Mouse (Mus musculus): ENCODE data around the gene Trib2. TPM values are rescaled to one million over a fixed set of nuclear protein-coding genes. Genes with fewer than 3 reads are reported as not detected.

Trib2 gene
- polyA plus RNA-seq (2012; ENCODE audit: insufficient read depth, insufficient read length, missing spikeins) = 0.54 TPM in 1 of 2 replicates, not detected in the other

DNA sequence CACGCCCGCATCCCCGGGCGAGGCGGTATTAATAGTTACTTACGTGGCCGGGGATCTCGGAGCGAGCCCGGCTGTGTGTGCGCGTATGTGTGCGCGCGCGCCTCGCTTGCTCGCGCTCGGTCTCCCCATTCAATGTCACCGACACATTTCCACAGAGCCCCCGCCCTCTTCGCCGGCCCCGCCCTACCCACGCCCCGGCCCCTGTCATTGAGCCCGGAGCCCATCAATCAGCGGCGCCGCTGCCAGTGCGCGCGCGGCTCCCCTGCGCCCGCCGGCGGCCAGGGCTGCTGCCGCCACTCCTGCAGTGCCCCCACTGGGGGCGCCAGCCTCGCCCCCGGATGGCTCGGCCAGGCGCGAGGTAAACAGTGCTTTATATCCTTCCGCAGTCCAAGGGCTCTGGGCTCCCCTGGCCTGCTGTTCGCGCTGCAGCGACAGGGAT, at the start of gene Trib2:
Trib2 (minus strand) TSS at position 183 of the 439 bp plus-strand sequence.
- H3K27ac ChIP-seq (ENCODE audit: insufficient read depth, low read depth, low read length) = no peak within 1 kb of the TSS
- TF ChIP-seq POLR2A (IDR thresholded peaks at IDR 0.05; ENCODE audit: borderline replicate concordance, low read depth, low read length) = no peak
- TF ChIP-seq CTCF (IDR thresholded peaks at IDR 0.05; ENCODE audit: low read depth, low read length) = 0 out of 2 replicates have a peak, but pooled peaks have one; percentile 7
- peaks cover under 1% of the 10 kb centered on the region; the same call in 1 of the 2 replicates for H3K4me1 ChIP-seq (ENCODE audit: control insufficient read depth, insufficient read depth, low read length)
- H3K4me3 ChIP-seq (ENCODE audit: insufficient read depth, low read length) = peak within 1 kb of the TSS; percentile 56

DNA sequence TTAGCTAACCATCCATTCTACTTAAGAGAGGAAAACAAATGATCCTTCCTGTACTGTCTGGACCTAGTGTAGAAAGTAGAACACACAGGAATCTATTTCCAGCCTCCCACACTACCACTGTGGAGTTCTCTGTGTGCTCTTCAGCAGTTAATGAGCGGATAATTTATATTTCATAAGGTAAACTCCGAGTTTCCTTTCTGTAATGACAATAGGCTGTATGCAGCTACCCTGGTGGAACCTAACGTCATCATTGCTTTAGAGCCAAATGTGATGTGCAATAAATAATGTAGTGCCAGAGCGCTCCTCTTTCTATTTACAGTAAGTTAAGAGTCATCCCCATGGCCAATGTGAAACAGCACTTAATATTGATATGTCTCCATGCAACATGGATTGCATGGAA, 41.3 kb upstream of the Trib2 start:
- H3K4me3 ChIP-seq (ENCODE audit: insufficient read depth, low read length) = no peak overlapping the region

DNA sequence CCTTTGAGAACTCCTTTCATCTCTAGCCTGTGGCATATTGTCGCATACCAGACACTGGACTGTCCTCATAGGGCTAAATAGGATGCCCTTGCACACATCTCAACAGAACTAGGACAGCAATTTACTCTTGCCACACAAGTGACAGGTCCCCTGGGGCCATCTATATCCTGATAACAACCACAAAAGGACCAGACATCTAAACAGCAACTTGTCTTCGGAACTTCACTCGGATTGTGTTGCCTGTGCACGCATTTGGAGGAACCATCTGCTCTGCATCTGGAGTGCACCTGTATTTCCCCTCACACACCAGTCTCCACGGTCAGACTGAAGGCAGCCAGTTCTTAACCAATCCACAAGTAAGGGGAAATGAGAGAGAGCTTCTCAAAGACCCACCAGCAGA, 39.2 kb upstream of the Trib2 start:
- Histone ChIP-seq H3K4me1 (ENCODE audit: control insufficient read depth, insufficient read depth, low read length) (no peaks in the 10 kb centered on the region), H3K27ac (ENCODE audit: insufficient read depth, low read depth, low read length) (no peak overlapping the region), H3K4me3 (ENCODE audit: insufficient read depth, low read length) (no peak overlapping the region)
- no peak for TF ChIP-seq CTCF (IDR thresholded peaks at IDR 0.05; ENCODE audit: low read depth, low read length)
- no peak for TF ChIP-seq POLR2A (IDR thresholded peaks at IDR 0.05; ENCODE audit: borderline replicate concordance, low read depth, low read length)

More for the DNA sequence above, 41.3 kb upstream of the Trib2 start:
- no peak for TF ChIP-seq CTCF (IDR thresholded peaks at IDR 0.05; ENCODE audit: low read depth, low read length)
- TF ChIP-seq POLR2A (IDR thresholded peaks at IDR 0.05; ENCODE audit: borderline replicate concordance, low read depth, low read length) = no peak
- Histone ChIP-seq H3K27ac (ENCODE audit: insufficient read depth, low read depth, low read length) (no peak overlapping the region), H3K4me1 (ENCODE audit: control insufficient read depth, insufficient read depth, low read length) (no peaks in the 10 kb centered on the region)

DNA sequence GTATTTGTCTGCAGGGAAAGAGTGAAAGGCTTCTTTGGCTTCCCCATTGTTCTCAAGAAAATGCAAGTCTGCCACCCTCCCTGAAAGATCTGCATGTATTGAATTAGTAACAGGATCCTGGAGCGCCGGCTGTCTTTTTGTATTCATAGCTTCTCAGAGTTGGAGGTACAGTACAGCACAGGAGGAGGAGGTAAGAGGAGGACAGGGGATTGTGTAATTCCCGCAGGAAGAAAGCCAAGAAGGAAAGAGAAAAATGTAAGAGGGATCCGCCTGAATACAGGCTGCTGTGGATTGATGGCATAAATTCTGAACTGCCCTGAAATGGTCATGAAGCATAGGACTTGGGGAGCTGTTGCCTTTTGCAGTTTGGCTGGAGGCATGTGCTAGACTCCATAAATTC, 36.1 kb upstream of the Trib2 start:
- no peak for TF ChIP-seq POLR2A (IDR thresholded peaks at IDR 0.05; ENCODE audit: borderline replicate concordance, low read depth, low read length)
- no peak for TF ChIP-seq CTCF (IDR thresholded peaks at IDR 0.05; ENCODE audit: low read depth, low read length)
- Histone ChIP-seq H3K4me3 (ENCODE audit: insufficient read depth, low read length) (no peak overlapping the region), H3K4me1 (ENCODE audit: control insufficient read depth, insufficient read depth, low read length) (no peaks in the 10 kb centered on the region), H3K27ac (ENCODE audit: insufficient read depth, low read depth, low read length) (no peak overlapping the region)

DNA sequence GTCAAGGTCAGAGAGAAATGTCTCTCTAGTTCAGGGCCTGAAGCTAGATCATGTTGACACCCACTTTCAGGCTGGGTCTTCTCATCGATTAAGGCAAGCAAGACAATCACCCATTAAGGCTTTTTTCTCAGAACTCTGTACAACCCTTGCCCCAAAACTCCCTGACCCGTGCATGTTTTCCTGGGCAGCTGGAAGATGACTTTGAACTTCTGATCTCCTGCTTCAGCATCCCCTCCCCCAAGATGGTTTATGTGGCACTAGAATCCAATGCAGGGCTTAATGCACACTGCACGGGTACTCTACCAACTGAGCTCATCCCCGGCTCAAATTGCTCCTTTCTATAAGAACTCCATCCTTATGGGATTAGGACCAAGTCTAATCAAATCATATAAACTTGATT, 35.3 kb upstream of the Trib2 start:
- Histone ChIP-seq H3K4me3 (ENCODE audit: insufficient read depth, low read length) (no peak overlapping the region), H3K4me1 (ENCODE audit: control insufficient read depth, insufficient read depth, low read length) (no peaks in the 10 kb centered on the region), H3K27ac (ENCODE audit: insufficient read depth, low read depth, low read length) (no peak overlapping the region)
- TF ChIP-seq POLR2A (IDR thresholded peaks at IDR 0.05; ENCODE audit: borderline replicate concordance, low read depth, low read length) (no peak), CTCF (IDR thresholded peaks at IDR 0.05; ENCODE audit: low read depth, low read length) (no peak)

DNA sequence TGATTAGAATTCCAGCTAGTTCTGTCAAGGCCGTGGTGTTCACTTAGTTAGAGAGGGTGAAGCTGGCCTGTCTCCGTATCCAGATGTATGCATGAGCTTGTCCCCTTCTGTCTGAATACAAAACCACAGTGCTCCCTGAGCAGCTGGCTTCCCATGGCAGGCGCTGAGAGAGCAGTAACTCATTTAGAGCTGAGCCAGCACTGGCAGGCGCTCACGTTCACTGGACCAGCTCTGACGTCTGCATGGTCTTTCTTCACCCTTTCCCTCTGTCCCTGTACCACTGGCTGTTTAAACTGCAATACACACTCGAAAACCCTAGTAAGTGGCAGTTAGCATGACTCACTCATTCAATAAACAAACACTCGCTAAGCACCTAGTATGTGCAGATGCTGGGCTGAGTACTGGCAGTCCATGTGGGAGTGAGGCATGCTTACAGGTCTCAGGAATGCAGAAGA, 33.7 kb upstream of the Trib2 start:
- Histone ChIP-seq H3K27ac (ENCODE audit: insufficient read depth, low read depth, low read length) (no peak overlapping the region), H3K4me3 (ENCODE audit: insufficient read depth, low read length) (no peak overlapping the region), H3K4me1 (ENCODE audit: control insufficient read depth, insufficient read depth, low read length) (no peaks in the 10 kb centered on the region)
- TF ChIP-seq CTCF (IDR thresholded peaks at IDR 0.05; ENCODE audit: low read depth, low read length) = no peak
- TF ChIP-seq POLR2A (IDR thresholded peaks at IDR 0.05; ENCODE audit: borderline replicate concordance, low read depth, low read length) = no peak

DNA sequence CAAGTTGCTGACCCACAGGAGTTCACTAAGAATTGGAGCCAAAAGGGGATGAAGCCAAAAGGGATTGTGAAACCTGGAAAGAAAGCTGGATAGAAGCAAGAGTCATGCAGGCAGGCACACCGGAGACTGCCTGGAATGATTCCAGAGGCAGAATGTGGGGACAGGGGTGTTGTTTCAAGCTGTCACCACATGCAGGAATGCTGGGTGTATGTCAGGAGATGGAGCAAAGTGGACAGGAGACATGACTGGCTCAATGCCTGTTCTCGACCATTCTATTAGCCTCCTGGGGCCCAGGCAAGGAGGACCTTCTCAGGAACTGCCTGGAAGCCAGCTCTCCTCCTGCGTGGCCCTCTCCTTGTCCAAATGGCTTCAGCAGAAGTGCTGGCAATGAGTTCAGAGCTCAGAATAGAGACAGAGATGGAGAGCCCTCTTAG, 33.2 kb upstream of the Trib2 start:
- Histone ChIP-seq H3K27ac (ENCODE audit: insufficient read depth, low read depth, low read length) (no peak overlapping the region), H3K4me1 (ENCODE audit: control insufficient read depth, insufficient read depth, low read length) (no peaks in the 10 kb centered on the region), H3K4me3 (ENCODE audit: insufficient read depth, low read length) (no peak overlapping the region)
- no peak for TF ChIP-seq POLR2A (IDR thresholded peaks at IDR 0.05; ENCODE audit: borderline replicate concordance, low read depth, low read length)
- TF ChIP-seq CTCF (IDR thresholded peaks at IDR 0.05; ENCODE audit: low read depth, low read length) = no peak

DNA sequence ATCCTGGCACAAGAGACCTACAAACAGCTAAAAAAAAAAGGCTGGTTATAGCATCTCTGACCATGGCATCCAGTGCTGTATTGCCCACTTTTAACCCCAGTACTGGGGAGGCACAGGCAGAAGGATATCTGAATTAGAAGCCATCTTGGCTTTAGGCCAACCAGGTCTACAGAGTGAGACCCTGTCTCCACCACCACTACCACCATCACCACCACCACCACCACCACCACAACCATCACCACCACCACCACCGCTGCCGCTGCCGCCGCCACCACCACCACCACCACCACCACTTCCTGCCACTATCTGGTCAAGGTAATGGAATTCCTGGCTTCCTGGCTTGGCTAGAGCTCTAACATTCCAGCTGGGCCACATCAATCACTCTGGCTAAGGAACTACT, 31.7 kb upstream of the Trib2 start:
- Histone ChIP-seq H3K27ac (ENCODE audit: insufficient read depth, low read depth, low read length) (no peak overlapping the region), H3K4me3 (ENCODE audit: insufficient read depth, low read length) (no peak overlapping the region), H3K4me1 (ENCODE audit: control insufficient read depth, insufficient read depth, low read length) (no peaks in the 10 kb centered on the region)
- TF ChIP-seq CTCF (IDR thresholded peaks at IDR 0.05; ENCODE audit: low read depth, low read length) (no peak), POLR2A (IDR thresholded peaks at IDR 0.05; ENCODE audit: borderline replicate concordance, low read depth, low read length) (no peak)

DNA sequence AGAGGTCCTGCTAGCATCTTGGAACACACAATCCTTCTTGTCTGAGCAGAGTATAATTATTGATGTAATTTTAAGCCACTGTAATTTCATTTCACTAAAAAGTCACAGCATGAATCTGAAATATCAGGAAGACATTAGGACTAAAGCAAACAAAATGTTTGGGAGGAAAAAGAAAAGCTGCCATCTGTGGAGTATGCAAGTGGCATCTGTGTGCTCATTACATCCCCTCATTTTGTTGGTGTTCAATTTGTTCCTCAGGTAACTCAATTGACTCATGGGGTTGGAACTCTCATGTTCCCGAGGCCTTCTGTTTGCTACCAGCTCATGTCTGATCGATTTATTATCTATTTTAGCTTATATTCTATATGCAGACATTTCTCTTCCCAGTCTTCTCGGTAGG, 28.0 kb upstream of the Trib2 start:
- Histone ChIP-seq H3K4me1 (ENCODE audit: control insufficient read depth, insufficient read depth, low read length) (no peaks in the 10 kb centered on the region), H3K27ac (ENCODE audit: insufficient read depth, low read depth, low read length) (no peak overlapping the region), H3K4me3 (ENCODE audit: insufficient read depth, low read length) (no peak overlapping the region)
- TF ChIP-seq CTCF (IDR thresholded peaks at IDR 0.05; ENCODE audit: low read depth, low read length) (no peak), POLR2A (IDR thresholded peaks at IDR 0.05; ENCODE audit: borderline replicate concordance, low read depth, low read length) (no peak)

DNA sequence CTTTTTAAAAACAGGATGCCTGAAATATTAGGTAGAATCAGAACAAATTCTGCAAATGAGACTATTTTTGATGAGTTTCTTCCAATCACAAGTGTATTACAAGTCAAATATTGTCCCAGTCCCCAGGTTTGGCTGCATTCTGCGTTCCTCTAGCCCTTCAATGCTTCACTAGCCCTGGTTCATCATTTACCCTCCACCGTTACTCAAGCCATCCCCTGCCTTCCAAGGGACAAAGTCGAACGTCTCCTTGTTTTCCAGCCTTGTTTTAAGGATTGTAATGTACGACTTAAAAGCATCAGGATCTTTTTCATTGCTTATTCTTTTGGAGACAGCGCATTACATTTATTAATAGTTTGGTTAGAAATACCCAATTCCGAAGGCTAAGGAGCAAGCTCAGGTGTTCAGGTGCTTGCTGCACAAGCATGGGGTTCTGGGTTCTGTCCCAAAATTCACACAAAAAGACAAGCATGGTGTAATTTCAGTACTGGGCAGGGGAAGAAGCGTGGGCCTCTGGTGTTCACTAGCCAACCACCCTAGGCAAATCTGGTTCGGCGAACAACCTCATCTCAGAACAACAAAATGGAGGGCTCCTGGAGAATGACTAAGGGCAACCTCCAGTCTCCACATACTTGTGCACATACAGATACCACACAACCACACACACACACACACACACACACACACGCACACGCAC, 24.3 kb upstream of the Trib2 start:
- TF ChIP-seq CTCF (IDR thresholded peaks at IDR 0.05; ENCODE audit: low read depth, low read length) (no peak), POLR2A (IDR thresholded peaks at IDR 0.05; ENCODE audit: borderline replicate concordance, low read depth, low read length) (no peak)
- H3K4me1 ChIP-seq (ENCODE audit: control insufficient read depth, insufficient read depth, low read length) = no peaks in the 10 kb centered on the region
- H3K4me3 ChIP-seq (ENCODE audit: insufficient read depth, low read length) = no peak overlapping the region
- H3K27ac ChIP-seq (ENCODE audit: insufficient read depth, low read depth, low read length) = no peak overlapping the region
